Mouse (Mus musculus) MEL (cell line): ENCODE results near the gene Txnrd1. TPM values are rescaled to one million over a fixed set of nuclear protein-coding genes. Genes with fewer than 3 reads are reported as not detected.

Experiments
- DNase-seq: peaks from one replicate; pipeline ENCODE4 v3.0.0; 2011; ENCODE audit warnings: low read depth, low spot score
- H3K27ac ChIP-seq: 2 replicates; pipeline ENCODE4 v1.5.1; 2012; ENCODE audit warnings: low read depth, mild to moderate bottlenecking, control low read depth, low read length, moderate library complexity; ENCODE audit not compliant: control insufficient read depth
- H3K27me3 ChIP-seq, 2 experiments: fragments of 150-350 bp in 1 of 2; sonication (generic) in 1 of 2; 2 replicates each; pipeline ENCODE4 v1.6.1; 2012; ENCODE audit warnings: low read length in 2 of 2, mild to moderate bottlenecking in 2 of 2, improper control_type of control experiment in 1 of 2, moderate library complexity in 1 of 2; ENCODE audit not compliant: insufficient read depth in 2 of 2, control insufficient read depth in 1 of 2
- H3K36me3 ChIP-seq, 2 experiments: 2 replicates each; pipeline ENCODE4 v1.6.1; 2012 to 2014; ENCODE audit warnings: low read length in 2 of 2, improper control_type of control experiment in 1 of 2, inconsistent platforms in 1 of 2, mild to moderate bottlenecking in 1 of 2; ENCODE audit not compliant: insufficient read depth in 2 of 2, control insufficient read depth in 1 of 2
- H3K4me1 ChIP-seq, 2 experiments: fragments of 150-350 bp in 1 of 2; sonication (generic) in 1 of 2; 2 replicates each; pipeline ENCODE4 v1.6.1; 2012; ENCODE audit warnings: low read length in 2 of 2, improper control_type of control experiment in 1 of 2, mild to moderate bottlenecking in 1 of 2; ENCODE audit not compliant: insufficient read depth in 2 of 2, control insufficient read depth in 1 of 2
- H3K4me3 ChIP-seq, 2 experiments: fragments of 150-350 bp in 1 of 2; sonication (generic) in 1 of 2; 2 replicates each; pipeline ENCODE4 v1.5.1; 2012; ENCODE audit warnings: low read depth in 2 of 2, low read length in 2 of 2, mild to moderate bottlenecking in 2 of 2, moderate library complexity in 2 of 2, control low read depth in 1 of 2, improper control_type of control experiment in 1 of 2; ENCODE audit not compliant: control insufficient read depth in 1 of 2, insufficient read depth in 1 of 2
- H3K79me2 ChIP-seq: 2 replicates; pipeline ENCODE4 v1.6.1; 2012; ENCODE audit warnings: mild to moderate bottlenecking, low read length, moderate library complexity; ENCODE audit not compliant: control insufficient read depth, poor library complexity, insufficient read depth
- H3K9ac ChIP-seq: 2 replicates; pipeline ENCODE4 v1.6.1; 2012; ENCODE audit warnings: low read depth, mild to moderate bottlenecking, control low read depth, low read length, moderate library complexity; ENCODE audit not compliant: control insufficient read depth, poor library complexity, severe bottlenecking
- H3K9me3 ChIP-seq: fragments of 150-350 bp; sonication (generic); replicated peaks from 2 replicates; pipeline ENCODE4 v1.6.1; 2012; ENCODE audit warnings: mild to moderate bottlenecking, low read length, improper control_type of control experiment, moderate library complexity; ENCODE audit not compliant: insufficient read depth
- CTCF ChIP-seq, 3 experiments: IDR thresholded peaks in 2 of 3; conservative IDR thresholded peaks in 1 of 3; 2 replicates each; pipeline ENCODE4 v1.5.1; 2011 to 2012; ENCODE audit warnings: low read length in 3 of 3, low read depth in 2 of 3, mild to moderate bottlenecking in 2 of 3, improper control_type of control experiment in 1 of 3, inconsistent platforms in 1 of 3, mixed read lengths in 1 of 3, moderate library complexity in 1 of 3; ENCODE audit not compliant: control insufficient read depth in 1 of 3, insufficient read depth in 1 of 3, poor library complexity in 1 of 3, severe bottlenecking in 1 of 3
- E2F4 ChIP-seq: IDR thresholded peaks from 2 replicates; pipeline ENCODE4 v1.6.1; 2011; ENCODE audit warnings: low read depth, low read length, improper control_type of control experiment, borderline replicate concordance
- EP300 ChIP-seq, 2 experiments: IDR thresholded peaks; 2 replicates each; pipeline ENCODE4 v1.6.1; 2011; ENCODE audit warnings: improper control_type of control experiment in 2 of 2, low read length in 2 of 2, low read depth in 1 of 2, mild to moderate bottlenecking in 1 of 2
- ETS1 ChIP-seq: IDR thresholded peaks from 2 replicates; pipeline ENCODE4 v1.6.1; 2012; ENCODE audit warnings: low read depth, mild to moderate bottlenecking, inconsistent platforms, low read length, improper control_type of control experiment, moderate library complexity
- GATA1 ChIP-seq: IDR thresholded peaks from 2 replicates; pipeline ENCODE4 v1.6.1; 2011; ENCODE audit warnings: low read depth, low read length, improper control_type of control experiment
- MXI1 ChIP-seq: IDR thresholded peaks from 2 replicates; pipeline ENCODE4 v1.6.1; 2011; ENCODE audit warnings: mild to moderate bottlenecking, low read depth, low read length, improper control_type of control experiment
- MYB ChIP-seq: IDR thresholded peaks from 2 replicates; pipeline ENCODE4 v1.6.1; 2011; ENCODE audit warnings: mild to moderate bottlenecking, low read depth, low read length, improper control_type of control experiment
- MYC ChIP-seq: IDR thresholded peaks from 2 replicates; pipeline ENCODE4 v1.6.1; 2011; ENCODE audit warnings: low read depth, mild to moderate bottlenecking, low read length, improper control_type of control experiment, moderate library complexity
- NELFE ChIP-seq: IDR thresholded peaks from 2 replicates; pipeline ENCODE4 v1.6.1; 2011; ENCODE audit warnings: low read depth, low read length, improper control_type of control experiment
- POLR2AphosphoS5 ChIP-seq: IDR thresholded peaks from 2 replicates; pipeline ENCODE4 v1.6.1; 2012; ENCODE audit warnings: low read depth, borderline replicate concordance, mild to moderate bottlenecking, inconsistent platforms, low read length, moderate library complexity, mixed read lengths
- SIN3A ChIP-seq: IDR thresholded peaks from 2 replicates; pipeline ENCODE4 v1.6.1; 2012; ENCODE audit warnings: low read length, improper control_type of control experiment, inconsistent platforms
- SMC3 ChIP-seq: IDR thresholded peaks from 2 replicates; pipeline ENCODE4 v1.6.1; 2011; ENCODE audit warnings: low read depth, low read length, improper control_type of control experiment
- TAL1 ChIP-seq: IDR thresholded peaks from 2 replicates; pipeline ENCODE4 v1.6.1; 2012; ENCODE audit warnings: mild to moderate bottlenecking, inconsistent platforms, low read length, moderate library complexity, mixed read lengths
- TBP ChIP-seq: IDR thresholded peaks from 2 replicates; pipeline ENCODE4 v1.8.0; 2011; ENCODE audit warnings: low read depth, low read length, improper control_type of control experiment
- TCF12 ChIP-seq: IDR thresholded peaks from 2 replicates; pipeline ENCODE4 v1.6.1; 2014; ENCODE audit warnings: low read depth, mild to moderate bottlenecking, inconsistent platforms, low read length, improper control_type of control experiment, moderate library complexity
- ZC3H11A ChIP-seq: IDR thresholded peaks from 2 replicates; pipeline ENCODE4 v1.6.1; 2012; ENCODE audit warnings: low read depth, mild to moderate bottlenecking, inconsistent platforms, low read length, improper control_type of control experiment
- polyA plus RNA-seq, 2 experiments: library from polyadenylated mRNA; stranded (reverse) in 1 of 2; unstranded in 1 of 2; fragments of >175 nt in 1 of 2; fragments of >200 nt in 1 of 2; gene quantifications; 2 replicates each; pipeline versions ENCODE4 v1.2.1 to v1.2.4; 2012; ENCODE audit warnings: low replicate concordance in 2 of 2, low read depth in 1 of 2; ENCODE audit not compliant: insufficient read length in 2 of 2, insufficient read depth in 1 of 2, missing spikeins in 1 of 2
- total RNA-seq: library from RNA; depleted of rRNA; stranded (reverse); fragments of 300-350 nt; gene quantifications from 2 replicates; pipeline ENCODE4 v1.2.3, GENCODE M21; 2012

Gene Txnrd1
- total and polyA plus RNA-seq, 3 experiments: 91.6 to 127 TPM; not detected in 1

GRCm38 (mm10) chr10:82796471-82797118 is 37.2 kb upstream of the Txnrd1 start:
- H3K9ac ChIP-seq: peak overlapping the region; percentile 63
- no peaks in the 10 kb centered on the region for H3K9me3 ChIP-seq
- peaks cover 0 to 5% of the 10 kb centered on the region in 2 experiments; a peak in 2 of 4 replicates for H3K36me3 ChIP-seq
- H3K79me2 ChIP-seq: no peaks in the 10 kb centered on the region
- H3K4me1 ChIP-seq: peaks cover 6 to 11% of the 10 kb centered on the region in 2 experiments
- TF ChIP-seq TAL1: 0 out of 2 replicates have a peak, but pooled peaks have one; percentile 16
- no peak for TF ChIP-seq CTCF (IDR thresholded peaks at IDR 0.05 in 2 of 3, conservative IDR thresholded peaks at IDR 0.05 in 1 of 3; ENCODE audit: control insufficient read depth in 1 of 3, insufficient read depth in 1 of 3, low read depth in 2 of 3, low read length in 3 of 3, poor library complexity in 1 of 3, severe bottlenecking in 1 of 3)
- 0 out of 2 replicates have a peak, but pooled peaks have one; percentile 16 for TF ChIP-seq SIN3A
- peak; percentile 6 to 45; a peak in 1 of 4 replicates for TF ChIP-seq EP300 (IDR thresholded peaks at IDR 0.05; ENCODE audit: low read depth in 1 of 2, low read length in 2 of 2)
- no peak for TF ChIP-seq E2F4
- TF ChIP-seq MYC: peak; percentile 54; the same call in 1 of the 2 replicates
- 0 out of 2 replicates have a peak, but pooled peaks have one; percentile 5 for TF ChIP-seq TCF12
- peak; percentile 29; the same call in 1 of the 2 replicates for TF ChIP-seq NELFE
- peak; percentile 18; the same call in 1 of the 2 replicates for TF ChIP-seq TBP
- peak; percentile 57 for TF ChIP-seq GATA1
- TF ChIP-seq MYB: no peak
- no peak for TF ChIP-seq POLR2AphosphoS5
- TF ChIP-seq MXI1: 0 out of 2 replicates have a peak, but pooled peaks have one; percentile 21
- TF ChIP-seq SMC3: 0 out of 2 replicates have a peak, but pooled peaks have one; percentile 2
- TF ChIP-seq ETS1: peak; percentile 76; the same call in 1 of the 2 replicates
- peak overlapping the region; percentile 48 to 54 for H3K4me3 ChIP-seq
- peak; percentile 69 for DNase-seq
- no peaks in the 10 kb centered on the region for H3K27me3 ChIP-seq
- peak overlapping the region; percentile 70 for H3K27ac ChIP-seq

GRCm38 (mm10) chr10:82797119-82797491 is 36.6 kb upstream of the Txnrd1 start:
- H3K27ac ChIP-seq: peak overlapping the region; percentile 70
- H3K36me3 ChIP-seq: peaks cover 0 to 5% of the 10 kb centered on the region in 2 experiments; a peak in 2 of 4 replicates
- peaks cover 6 to 11% of the 10 kb centered on the region in 2 experiments for H3K4me1 ChIP-seq
- H3K4me3 ChIP-seq: peak overlapping the region in 1 of 2 experiments; percentile 54; a peak in 3 of 4 replicates
- no peaks in the 10 kb centered on the region for H3K27me3 ChIP-seq
- DNase-seq: no peak
- no peaks in the 10 kb centered on the region for H3K79me2 ChIP-seq
- H3K9me3 ChIP-seq: no peaks in the 10 kb centered on the region
- TF ChIP-seq GATA1: no peak
- TF ChIP-seq ZC3H11A: no peak
- H3K9ac ChIP-seq: peak overlapping the region; percentile 63; the same call in 1 of the 2 replicates
